Mouse (Mus musculus) embryonic facial prominence, embryonic 10.5 days (tissue): Measurements from ENCODE around the gene Ywhag. TPM values are rescaled to one million over a fixed set of nuclear protein-coding genes. Genes with fewer than 3 reads are reported as not detected.

Experiments
- DNase-seq: peaks from one replicate; pipeline ENCODE4 v3.0.0-alpha.2; 2017; ENCODE audit warnings: low spot score
- H3K27ac ChIP-seq: fragments of 300-500 bp; sonication (generic); replicated peaks from 2 replicates; pipeline ENCODE4 v1.5.1; 2016; ENCODE audit warnings: mild to moderate bottlenecking
- H3K27me3 ChIP-seq: fragments of 300-500 bp; sonication (generic); replicated peaks from 2 replicates; pipeline ENCODE4 v1.6.1; 2016; ENCODE audit warnings: low read depth, mild to moderate bottlenecking; ENCODE audit not compliant: poor library complexity, severe bottlenecking
- H3K36me3 ChIP-seq: fragments of 300-500 bp; sonication (generic); replicated peaks from 2 replicates; pipeline ENCODE4 v1.6.1; 2016; ENCODE audit warnings: mild to moderate bottlenecking, moderate library complexity
- H3K4me1 ChIP-seq: fragments of 300-500 bp; sonication (generic); 2 replicates; pipeline ENCODE4 v1.6.1; 2016
- H3K4me3 ChIP-seq: fragments of 300-500 bp; sonication (generic); 2 replicates; pipeline ENCODE4 v1.5.1; 2016; ENCODE audit warnings: mild to moderate bottlenecking, moderate library complexity
- H3K9me3 ChIP-seq: fragments of 300-500 bp; sonication (generic); 2 replicates; pipeline ENCODE4 v1.6.1; 2016; ENCODE audit warnings: mild to moderate bottlenecking
- WGBS: fragments of 180-500 bp; shearing (Covaris S2); methylation state at CpG from one replicate; pipeline ENCODE4 v1.1.7; 2016; 5-methylcytosine and 5-hydroxymethylcytosine counted together
- polyA plus RNA-seq: library from polyadenylated mRNA; unstranded; fragments of >200 nt; fragmentation: Nextera tagmentation; extraction: Ambion mirVana; gene quantifications from 2 replicates; pipeline ENCODE4 v1.2.1, GENCODE M21; 2016

The Ywhag gene
- polyA plus RNA-seq, 1 experiment from 2014 or later, result 244 TPM

DNA sequence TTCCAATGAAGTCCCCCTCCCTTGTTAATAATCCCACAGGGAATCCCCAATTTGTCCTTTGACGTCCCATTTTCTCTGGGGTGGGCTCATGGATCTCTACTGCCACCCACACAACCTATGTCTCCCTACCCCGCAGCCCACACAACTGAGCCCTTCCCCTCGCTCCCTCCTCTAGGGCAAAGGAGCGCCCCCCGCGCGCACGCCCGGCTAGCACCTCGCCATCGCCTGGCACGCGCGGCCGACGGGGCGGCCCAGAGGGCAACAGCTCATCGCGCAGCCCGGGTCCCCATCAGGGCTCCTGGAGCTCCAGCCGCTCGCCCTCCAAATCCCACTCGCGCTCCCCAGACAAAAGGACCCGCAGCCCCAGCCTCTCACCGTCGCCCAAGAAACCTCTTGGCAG, 65.8 kb downstream of the Ywhag start:
- H3K9me3 ChIP-seq, result no peaks in the 10 kb centered on the region
- H3K4me3 ChIP-seq, result peak overlapping the region; percentile 61
- no peak overlapping the region for H3K27ac ChIP-seq
- 2% methylated on average over 27 of the region's 27 CpGs for WGBS
- peaks cover 27% of the 10 kb centered on the region for H3K4me1 ChIP-seq
- no peak for DNase-seq
- peaks cover 98% of the 10 kb centered on the region for H3K27me3 ChIP-seq
- no peaks in the 10 kb centered on the region for H3K36me3 ChIP-seq

DNA sequence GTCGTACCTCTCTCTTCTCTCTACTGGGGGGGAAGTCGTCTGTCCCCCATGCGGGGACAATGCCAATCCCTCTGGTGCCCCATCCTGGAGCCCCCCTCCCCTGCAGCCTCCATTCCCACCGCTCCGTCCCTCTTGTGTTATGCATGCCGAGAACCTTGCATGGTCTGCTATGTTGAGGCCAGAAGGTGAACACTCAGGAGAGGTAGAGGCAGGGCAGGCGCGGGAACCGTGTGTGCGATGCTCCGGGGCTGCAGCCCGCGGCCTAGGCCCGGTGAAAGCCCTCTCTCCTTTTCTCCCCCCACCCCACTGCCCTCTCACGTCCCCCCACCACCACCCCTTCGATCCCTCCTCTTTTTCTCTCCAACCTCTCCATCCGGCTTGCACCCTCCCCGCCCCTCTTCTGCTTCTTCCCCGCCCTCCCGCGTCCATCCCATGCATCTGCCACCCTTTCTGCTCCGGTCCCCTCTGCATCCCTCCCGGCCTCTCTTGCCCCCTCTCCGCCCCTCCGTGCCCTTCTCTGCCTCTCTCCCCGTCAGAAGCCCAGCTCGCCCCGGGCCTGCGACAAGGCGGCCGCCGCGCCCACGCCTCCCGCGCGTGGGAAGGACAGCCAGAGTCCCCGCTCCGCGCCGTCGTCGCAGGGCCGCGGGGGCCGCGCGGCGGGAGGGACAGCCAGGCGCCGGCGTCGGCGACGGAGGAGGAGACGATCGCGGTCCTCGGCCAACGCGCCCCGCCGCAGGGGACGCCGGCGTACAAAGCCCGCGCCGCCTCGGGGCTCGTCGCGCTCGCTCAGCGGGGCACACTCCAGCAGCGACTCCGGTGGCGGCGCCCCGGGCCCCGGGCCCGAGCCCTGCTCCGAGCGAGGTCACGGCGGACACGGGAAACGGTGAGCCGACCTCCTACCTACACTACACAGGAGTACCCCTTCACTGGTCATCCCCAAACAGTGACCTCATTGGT, 66.5 kb downstream of the Ywhag start:
- Histone ChIP-seq H3K9me3 (no peaks in the 10 kb centered on the region), H3K27me3 (peaks cover 98% of the 10 kb centered on the region), H3K4me3 (peak overlapping the region; percentile 61), H3K4me1 (peaks cover 20% of the 10 kb centered on the region), H3K36me3 (no peaks in the 10 kb centered on the region), H3K27ac (peak overlapping the region; percentile 42; the same call in 1 of the 2 replicates)
- peak; percentile 54 for DNase-seq
- WGBS, result under 1% methylated on average over 89 of the region's 89 CpGs

DNA sequence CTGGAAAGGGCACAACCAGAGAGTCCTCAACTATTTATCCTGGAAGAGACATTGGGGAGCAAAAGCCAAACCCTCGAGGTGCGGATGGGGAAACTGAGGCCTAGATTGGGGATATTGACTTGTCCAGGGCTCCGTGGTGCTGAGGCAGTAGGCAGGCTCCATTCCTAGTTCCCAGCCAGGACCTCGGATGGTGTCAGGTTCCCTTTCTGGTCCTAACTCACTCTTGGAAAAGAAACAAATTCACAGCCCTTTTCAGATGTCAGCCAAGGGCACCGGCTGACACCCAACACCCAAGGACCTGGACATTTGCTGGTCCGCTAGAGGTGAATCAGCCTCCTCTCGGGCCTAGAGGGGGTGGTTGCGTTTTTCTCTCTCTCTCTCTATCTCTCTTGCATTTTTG, 67.8 kb downstream of the Ywhag start:
- no peak for DNase-seq
- H3K4me3 ChIP-seq, result no peak overlapping the region
- no peak overlapping the region for H3K27ac ChIP-seq
- H3K36me3 ChIP-seq, result no peaks in the 10 kb centered on the region
- peaks cover 98% of the 10 kb centered on the region for H3K27me3 ChIP-seq
- WGBS, result 33% methylated on average over 8 of the region's 8 CpGs
- no peaks in the 10 kb centered on the region for H3K9me3 ChIP-seq
- peaks cover 18% of the 10 kb centered on the region for H3K4me1 ChIP-seq

Other genes starting within 250 kb of the Ywhag start
- gene Tmem120a, start 190.2 kb downstream of the Ywhag start, polyA plus RNA-seq, result 54.7 and 59.3 TPM in 2 replicates
- gene Styxl1, start 156.2 kb downstream of the Ywhag start, polyA plus RNA-seq, result 0.30 and 0.31 TPM in 2 replicates
- 603 and 625 TPM in 2 replicates for gene Mdh2, start 156.1 kb downstream of the Ywhag start, polyA plus RNA-seq
- 4.9 and 5.3 TPM in 2 replicates for gene Srrm3, start 127.7 kb downstream of the Ywhag start, polyA plus RNA-seq
- gene Hspb1, start 46.7 kb downstream of the Ywhag start, polyA plus RNA-seq, result 24.0 and 24.4 TPM in 2 replicates
- 3.1 and 4.0 TPM in 2 replicates for gene Ssc4d, start 39.9 kb upstream of the Ywhag start, polyA plus RNA-seq
- gene Zp3, start 45.5 kb upstream of the Ywhag start, polyA plus RNA-seq, result not detected in 2 replicates
- 38.5 and 39.2 TPM in 2 replicates for gene Dtx2, start 60.2 kb upstream of the Ywhag start, polyA plus RNA-seq
- gene Upk3b, start 103.9 kb upstream of the Ywhag start, polyA plus RNA-seq, result 0.32 and 0.78 TPM in 2 replicates
- gene Upk3bl, start 119.9 kb upstream of the Ywhag start, polyA plus RNA-seq, result 6.0 and 6.7 TPM in 2 replicates
- 2.4 and 4.7 TPM in 2 replicates for gene Rasa4, start 149.3 kb upstream of the Ywhag start, polyA plus RNA-seq
- 300 and 301 TPM in 2 replicates for gene Polr2j, start 182.0 kb upstream of the Ywhag start, polyA plus RNA-seq
- 59.7 and 62.4 TPM in 2 replicates for gene Lrwd1, start 201.5 kb upstream of the Ywhag start, polyA plus RNA-seq
- 26.3 and 29.1 TPM in 2 replicates for gene Alkbh4, start 201.5 kb upstream of the Ywhag start, polyA plus RNA-seq
- gene Orai2, start 236.1 kb upstream of the Ywhag start, polyA plus RNA-seq, result 7.4 and 8.2 TPM in 2 replicates